Mouse (Mus musculus) thymus, adult 2 months (tissue): ENCODE measurements around the gene Pdcd11. TPM values are rescaled to one million over a fixed set of nuclear protein-coding genes. Genes with fewer than 3 reads are reported as not detected.

Source experiments
- DNase-seq: peaks from one replicate; pipeline ENCODE4 v3.0.0; 2021
- H3K27ac ChIP-seq: fragments of 200-500 bp; 2 replicates; pipeline ENCODE4 v1.5.1; 2012; ENCODE audit warnings: low read length, control low read depth; ENCODE audit not compliant: control insufficient read depth, insufficient read depth
- H3K27me3 ChIP-seq: fragments of 200-500 bp; 2 replicates; pipeline ENCODE4 v1.6.1; 2012; ENCODE audit warnings: mild to moderate bottlenecking, low read length, moderate library complexity, mixed read lengths; ENCODE audit not compliant: control insufficient read depth, insufficient read depth
- H3K36me3 ChIP-seq: fragments of 200-500 bp; 2 replicates; pipeline ENCODE4 v1.6.1; 2012; ENCODE audit warnings: mild to moderate bottlenecking, low read length, moderate library complexity; ENCODE audit not compliant: control insufficient read depth, insufficient read depth
- H3K4me1 ChIP-seq: fragments of 200-500 bp; replicated peaks from 2 replicates; pipeline ENCODE4 v1.6.1; 2012; ENCODE audit warnings: low read length; ENCODE audit not compliant: control insufficient read depth, insufficient read depth
- H3K4me3 ChIP-seq: fragments of 200-500 bp; 2 replicates; pipeline ENCODE4 v1.5.1; 2012; ENCODE audit warnings: mild to moderate bottlenecking, low read length, control low read depth, moderate library complexity; ENCODE audit not compliant: control insufficient read depth, insufficient read depth
- CTCF ChIP-seq: fragments of 200-500 bp; IDR thresholded peaks from 2 replicates; pipeline ENCODE4 v1.5.1; 2012; ENCODE audit warnings: mild to moderate bottlenecking, control low read depth, low read length, moderate library complexity, borderline replicate concordance; ENCODE audit not compliant: control insufficient read depth, poor library complexity, insufficient read depth; ENCODE audit errors: extremely low read depth
- POLR2A ChIP-seq: fragments of 200-500 bp; IDR thresholded peaks from 2 replicates; pipeline ENCODE4 v1.6.1; 2012; ENCODE audit warnings: mild to moderate bottlenecking, low read length, control low read depth, moderate library complexity; ENCODE audit not compliant: control insufficient read depth, poor library complexity, insufficient read depth; ENCODE audit errors: extremely low read depth
- WGBS: fragments of 180-500 bp; shearing (Covaris S2); methylation state at CpG from one replicate; pipeline ENCODE4 v1.1.7; 2018; 5-methylcytosine and 5-hydroxymethylcytosine counted together
- polyA plus RNA-seq: library from polyadenylated mRNA; depleted of rRNA; stranded (reverse); fragments of >200 nt; gene quantifications from 2 replicates; pipeline ENCODE4 v1.2.3, GENCODE M21; 2012

Gene Pdcd11
- polyA plus RNA-seq, 1 experiment = 11.5 TPM

DNA sequence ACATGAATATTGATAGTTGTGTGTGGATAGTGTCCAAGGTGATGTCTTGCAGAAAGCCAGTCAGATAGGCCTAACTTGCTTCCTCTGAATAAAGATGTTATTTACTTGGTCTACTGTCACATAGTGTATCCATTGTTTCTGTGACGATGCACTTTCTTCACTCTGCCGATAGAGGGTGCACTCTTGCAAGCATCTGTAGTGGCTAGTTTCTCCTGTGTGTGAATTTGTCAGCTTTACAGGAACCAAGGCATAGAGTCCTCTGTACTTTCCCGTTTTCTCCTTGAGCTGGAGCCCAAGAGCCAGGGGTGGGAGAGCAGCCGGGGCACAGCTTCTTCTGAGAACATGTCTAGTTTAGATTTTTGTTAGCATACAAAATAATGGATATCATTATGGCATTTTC lies 30.5 kb downstream of the Pdcd11 start:
- Histone ChIP-seq H3K36me3 (peaks cover 9% of the 10 kb centered on the region), H3K4me1 (no peaks in the 10 kb centered on the region), H3K4me3 (no peak overlapping the region), H3K27ac (no peak overlapping the region), H3K27me3 (no peaks in the 10 kb centered on the region)
- TF ChIP-seq CTCF = no peak
- TF ChIP-seq POLR2A = no peak
- 38% methylated on average over 4 of the region's 4 CpGs for WGBS
- peak; percentile 24 for DNase-seq

- Histone ChIP-seq H3K36me3 (peaks cover 9% of the 10 kb centered on the region), H3K4me1 (no peaks in the 10 kb centered on the region), H3K27ac (no peak overlapping the region), H3K4me3 (no peak overlapping the region), H3K27me3 (no peaks in the 10 kb centered on the region)
- peak; percentile 46 for DNase-seq
- 48% methylated on average over 2 of the region's 2 CpGs for WGBS
- TF ChIP-seq CTCF = no peak
- TF ChIP-seq POLR2A = no peak
Observed at GRCm38 (mm10) chr19:47122802-47123201, 32.2 kb downstream of the Pdcd11 start.

- Histone ChIP-seq H3K4me3 (no peak overlapping the region), H3K36me3 (peaks cover 35% of the 10 kb centered on the region), H3K4me1 (peaks cover 6% of the 10 kb centered on the region), H3K27me3 (no peaks in the 10 kb centered on the region), H3K27ac (no peak overlapping the region)
- WGBS = 94% methylated on average over 10 of the region's 10 CpGs
- no peak for TF ChIP-seq CTCF
- no peak for TF ChIP-seq POLR2A
- no peak for DNase-seq
Observed at GRCm38 (mm10) chr19:47128164-47128563, 37.6 kb downstream of the Pdcd11 start.

- Histone ChIP-seq H3K4me1 (peaks cover 10% of the 10 kb centered on the region), H3K4me3 (no peak overlapping the region), H3K27ac (no peak overlapping the region), H3K27me3 (no peaks in the 10 kb centered on the region), H3K36me3 (peaks cover 35% of the 10 kb centered on the region)
- 96% methylated on average over 11 of the region's 11 CpGs for WGBS
- no peak for DNase-seq
- TF ChIP-seq CTCF (no peak), POLR2A (no peak)
Observed at GRCm38 (mm10) chr19:47128835-47129234, 38.3 kb downstream of the Pdcd11 start.

DNA sequence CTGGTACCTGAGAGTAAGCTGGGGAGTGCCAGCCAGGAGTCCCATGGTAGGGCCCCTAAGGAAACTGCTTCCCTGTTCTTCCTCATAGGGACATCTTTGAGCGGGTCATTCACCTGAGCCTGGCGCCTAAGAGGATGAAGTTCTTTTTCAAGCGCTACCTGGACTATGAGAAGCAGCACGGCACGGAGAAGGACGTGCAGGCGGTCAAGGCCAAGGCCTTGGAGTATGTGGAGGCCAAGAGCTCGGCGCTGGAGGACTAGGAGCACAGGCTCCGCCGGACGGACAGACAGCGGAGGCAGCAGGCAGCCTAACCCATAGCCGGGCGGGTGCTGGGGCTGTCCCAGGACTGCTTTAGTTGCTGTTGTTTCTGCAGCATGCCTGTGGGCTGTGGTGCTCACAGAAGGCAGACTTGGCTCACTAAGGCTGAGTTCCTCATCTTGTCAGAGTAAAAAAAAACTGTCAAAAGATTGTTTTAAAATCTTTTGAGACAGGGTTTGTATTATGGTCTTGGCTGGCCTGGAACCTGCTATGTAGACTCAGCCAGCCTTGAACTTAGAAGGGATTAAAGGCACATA lies 40.1 kb downstream of the Pdcd11 start:
- Histone ChIP-seq H3K27ac (no peak overlapping the region), H3K27me3 (no peaks in the 10 kb centered on the region), H3K4me3 (no peak overlapping the region), H3K4me1 (peaks cover 12% of the 10 kb centered on the region), H3K36me3 (peaks cover 32% of the 10 kb centered on the region)
- no peak for DNase-seq
- WGBS = 95% methylated on average over 15 of the region's 15 CpGs
- TF ChIP-seq POLR2A = no peak
- TF ChIP-seq CTCF = no peak

DNA sequence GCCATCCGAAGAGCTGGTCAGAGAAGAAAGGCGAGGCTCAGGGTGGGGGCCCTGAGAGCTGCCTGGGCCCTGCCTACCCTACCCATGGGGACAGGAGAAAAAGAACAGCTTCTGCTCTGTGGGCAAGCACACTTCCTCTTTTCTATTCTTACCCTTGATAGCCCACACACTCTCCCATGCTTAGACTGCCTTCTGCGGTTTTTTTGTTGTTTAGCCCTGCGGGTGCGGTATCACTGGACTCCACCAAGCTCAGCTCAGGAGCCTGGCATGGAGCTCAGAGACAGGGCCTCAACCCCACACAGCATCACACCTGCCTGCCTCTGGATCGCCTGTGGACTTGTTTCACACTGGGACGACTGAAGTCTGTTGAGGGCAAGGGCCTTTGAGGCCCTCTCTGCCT lies 42.6 kb downstream of the Pdcd11 start:
- Histone ChIP-seq H3K27me3 (no peaks in the 10 kb centered on the region), H3K4me1 (peaks cover 26% of the 10 kb centered on the region), H3K27ac (no peak overlapping the region), H3K36me3 (peaks cover 32% of the 10 kb centered on the region), H3K4me3 (no peak overlapping the region)
- no peak for TF ChIP-seq POLR2A
- TF ChIP-seq CTCF = no peak
- no peak for DNase-seq
- WGBS = 22% methylated on average over 7 of the region's 7 CpGs

GRCm38 (mm10) chr19:47135568-47135967 lies 45.0 kb downstream of the Pdcd11 start:
- Histone ChIP-seq H3K27ac (no peak overlapping the region), H3K27me3 (no peaks in the 10 kb centered on the region), H3K4me3 (no peak overlapping the region), H3K4me1 (peaks cover 39% of the 10 kb centered on the region), H3K36me3 (peaks cover 12% of the 10 kb centered on the region)
- no peak for DNase-seq
- WGBS = 92% methylated on average over 17 of the region's 17 CpGs
- TF ChIP-seq POLR2A = no peak
- no peak for TF ChIP-seq CTCF
